Mouse (Mus musculus): Measurements from ENCODE around the gene Fah.

Fah gene

GRCm38 (mm10) chr7:84606293-84606749 is at the start of gene Fah:
Gene Fah (minus strand): TSS chr7:84606722.
- no peak for DNase-seq (ENCODE audit: low spot score in 2 of 2)

GRCm38 (mm10) chr7:84652740-84653139 is 46.2 kb upstream of the Fah start:
- DNase-seq (ENCODE audit: low spot score in 2 of 2): no peak

GRCm38 (mm10) chr7:84651987-84652321 is 45.4 kb upstream of the Fah start:
- no peak for DNase-seq (ENCODE audit: low spot score in 2 of 2)

GRCm38 (mm10) chr7:84651303-84651986 is 44.9 kb upstream of the Fah start:
- no peak for DNase-seq (ENCODE audit: low spot score in 2 of 2)

GRCm38 (mm10) chr7:84649016-84649415 is 42.5 kb upstream of the Fah start:
- DNase-seq (ENCODE audit: low spot score in 2 of 2): no peak

- DNase-seq (ENCODE audit: low spot score in 2 of 2): no peak
Observed at GRCm38 (mm10) chr7:84646256-84646655, 39.7 kb upstream of the Fah start.

DNA sequence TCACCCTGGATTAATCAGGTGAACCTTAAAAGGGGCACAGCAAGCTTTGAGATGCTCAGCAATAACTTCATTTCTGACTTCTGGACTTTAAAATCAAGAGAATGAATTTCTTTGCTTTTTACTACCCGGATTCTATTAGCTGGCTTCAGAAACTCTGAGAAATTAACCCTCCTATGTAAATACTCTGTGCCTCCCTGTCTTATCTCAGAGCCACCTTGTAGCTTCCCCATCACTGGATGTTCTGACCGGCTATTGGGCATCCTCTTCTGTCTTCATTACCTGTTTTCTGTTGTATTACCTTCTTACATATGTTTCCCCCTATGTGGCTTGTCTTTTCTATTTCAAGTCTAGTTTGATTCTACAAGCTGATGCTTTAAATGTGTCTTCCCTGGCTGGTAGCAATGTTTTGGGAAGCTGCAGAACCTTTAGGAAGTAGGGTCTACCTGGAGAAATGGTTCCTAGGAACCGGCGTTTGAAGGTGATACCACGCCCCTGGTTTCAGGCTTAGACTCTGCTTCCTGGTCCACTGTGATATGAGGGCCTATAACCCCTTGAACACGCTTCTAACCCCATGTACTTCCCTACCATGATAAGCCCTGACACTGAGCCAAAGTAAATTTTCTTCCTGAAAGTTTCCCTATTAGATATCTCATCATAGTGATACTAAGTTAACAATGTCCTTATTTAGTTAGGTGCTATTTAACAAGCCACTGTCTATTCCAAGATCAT is 36.9 kb upstream of the Fah start:
- no peak for DNase-seq (ENCODE audit: low spot score in 2 of 2)

DNA sequence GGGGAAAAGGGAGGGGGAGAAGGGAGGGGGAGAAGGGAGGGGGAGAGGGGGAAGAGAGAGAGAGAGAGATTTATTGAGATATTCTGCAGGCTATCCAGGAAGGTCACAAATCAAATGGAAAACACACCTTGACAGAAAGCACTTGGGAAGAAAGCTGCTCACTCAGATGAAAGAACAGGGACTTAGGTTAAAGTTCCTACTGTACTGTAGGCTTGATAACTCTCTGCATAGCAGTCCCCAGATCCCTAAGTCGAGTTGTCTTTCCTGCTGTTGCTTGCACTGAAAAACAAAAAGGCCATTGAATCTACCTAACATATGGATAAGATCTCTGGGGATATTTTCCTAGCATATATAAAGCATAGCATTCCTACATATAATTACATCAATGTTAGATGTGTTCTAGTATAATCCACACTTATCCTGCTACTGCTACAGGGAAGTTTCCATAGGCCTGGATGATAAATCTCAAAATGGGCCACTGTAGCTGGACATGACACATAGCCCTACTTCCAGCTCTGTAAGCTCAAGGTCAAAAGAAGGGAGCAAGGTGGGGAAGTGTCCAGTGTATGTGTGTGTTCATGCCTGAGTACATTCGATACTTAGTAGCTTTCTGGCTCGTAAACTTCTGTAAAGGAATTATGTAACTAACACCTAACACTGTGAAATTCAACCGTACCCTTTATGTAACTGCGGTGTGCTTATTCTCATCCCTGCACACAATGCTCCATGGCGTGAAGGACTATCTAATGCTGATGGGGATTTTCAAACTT is 35.8 kb upstream of the Fah start:
- no peak for DNase-seq (ENCODE audit: low spot score in 2 of 2)

DNA sequence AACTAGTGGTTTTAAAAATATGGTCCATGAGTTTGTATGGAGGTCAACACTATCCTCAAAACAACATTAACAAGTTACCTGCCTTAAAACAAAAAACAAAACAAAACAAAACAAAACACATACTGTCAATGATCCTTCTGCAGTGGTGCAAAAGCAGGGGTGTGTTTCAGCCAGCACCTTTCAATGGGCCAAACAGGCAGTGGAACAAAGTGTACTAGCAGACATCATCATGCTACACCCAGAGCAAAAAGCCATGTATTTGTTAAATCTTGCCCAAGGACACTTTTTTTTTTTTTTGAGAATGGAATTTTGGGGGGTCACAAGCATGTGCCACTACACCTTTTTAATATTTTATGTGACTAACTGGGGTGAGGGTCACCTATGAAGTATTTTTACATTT is 30.4 kb upstream of the Fah start:
- no peak for DNase-seq (ENCODE audit: low spot score in 2 of 2)

DNA sequence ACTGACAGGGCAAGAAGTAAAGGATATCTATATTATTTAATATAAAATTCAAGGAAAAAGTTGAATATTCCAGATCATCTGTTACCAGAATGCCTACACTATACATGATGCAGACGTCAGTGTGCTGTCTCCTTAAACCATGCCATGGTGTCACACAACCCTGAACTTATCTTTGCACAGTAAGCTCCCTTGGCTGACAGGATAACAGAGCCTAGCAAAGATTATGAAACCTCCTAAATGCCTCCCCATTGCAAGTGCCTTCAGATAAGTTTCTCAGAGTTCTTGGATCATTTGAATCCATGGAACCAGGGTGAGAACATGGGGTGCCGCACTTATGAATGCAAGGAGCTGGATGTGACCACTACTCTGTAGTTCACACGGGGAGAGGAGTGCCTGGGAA is 25.4 kb upstream of the Fah start:
- no peak for DNase-seq (ENCODE audit: low spot score in 2 of 2)

- no peak for DNase-seq (ENCODE audit: low spot score in 2 of 2)
Observed at GRCm38 (mm10) chr7:84623718-84624117, 17.2 kb upstream of the Fah start.

DNA sequence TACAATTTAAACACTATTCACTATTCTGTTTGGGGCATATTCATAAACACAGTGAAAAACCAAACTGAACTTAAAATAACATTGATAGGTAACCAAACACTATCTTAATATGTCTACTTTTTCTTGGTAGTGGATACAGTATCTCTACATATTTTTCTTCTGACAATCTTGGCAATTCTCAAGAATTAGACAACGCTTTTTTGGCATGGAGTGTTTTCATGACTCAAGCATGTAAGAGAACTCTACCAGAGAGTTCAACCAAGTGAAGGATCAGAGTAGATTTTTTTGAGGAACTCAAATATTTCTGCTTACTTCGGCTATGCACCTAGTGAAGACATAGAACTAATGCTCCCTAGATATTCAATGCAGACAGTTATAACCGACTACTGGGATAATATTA is 14.4 kb upstream of the Fah start:
- DNase-seq (ENCODE audit: low spot score in 2 of 2): no peak

- DNase-seq (ENCODE audit: low spot score in 2 of 2): no peak
Observed at GRCm38 (mm10) chr7:84618951-84619350, 12.4 kb upstream of the Fah start.

- no peak for DNase-seq (ENCODE audit: low spot score in 2 of 2)
Observed at GRCm38 (mm10) chr7:84612445-84612844, 5.9 kb upstream of the Fah start.

DNA sequence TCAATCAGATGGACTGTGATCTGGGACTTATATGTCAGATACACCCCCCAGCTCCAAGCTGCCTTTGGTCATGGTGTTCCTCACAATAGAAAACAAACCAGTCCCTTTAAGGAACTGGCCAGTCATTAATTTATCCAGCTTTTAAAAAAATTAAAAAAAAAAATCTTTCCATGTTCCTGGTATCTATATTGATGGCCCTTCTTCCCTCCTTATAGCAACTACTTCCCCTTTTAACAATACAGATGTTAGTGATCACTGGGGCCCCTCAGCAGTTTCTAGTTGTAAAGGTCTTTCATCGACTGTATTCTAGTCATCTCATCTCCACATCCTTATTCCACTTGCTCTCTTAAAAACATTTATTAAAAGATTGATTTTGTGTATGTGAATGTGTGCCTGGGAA is 5.1 kb upstream of the Fah start:
- no peak for DNase-seq (ENCODE audit: low spot score in 2 of 2)

DNA sequence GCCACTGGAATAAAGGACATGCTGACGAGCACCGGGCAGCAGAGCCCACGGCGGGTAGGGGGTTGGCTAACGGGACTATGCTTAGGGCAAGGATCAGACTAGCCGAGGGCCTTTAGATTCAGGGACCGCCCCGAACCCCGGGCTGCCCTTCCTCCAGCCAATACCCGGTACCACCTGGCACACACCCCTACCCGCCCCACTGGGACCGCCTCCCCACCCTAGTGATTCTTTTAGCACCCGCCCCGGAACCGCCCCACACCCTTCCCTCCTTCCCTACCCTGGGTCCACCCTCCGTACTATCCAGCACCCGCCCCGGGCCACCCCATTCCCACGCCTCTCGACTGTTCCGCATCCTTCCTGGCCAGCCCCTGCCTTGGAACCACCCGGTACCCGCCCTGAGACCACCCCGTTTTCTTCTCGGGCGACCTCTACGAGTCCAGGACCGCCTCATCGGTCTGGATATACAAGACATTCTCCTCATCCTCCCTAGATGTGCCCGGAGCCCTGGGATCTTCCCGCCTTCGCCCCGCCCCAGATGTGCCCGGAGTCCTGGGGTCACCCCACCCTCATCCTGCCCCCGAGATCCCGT is 724 bp downstream of the Fah start:
- peak; percentile 54 to 65 for DNase-seq (ENCODE audit: low spot score in 2 of 2)

GRCm38 (mm10) chr7:84605033-84605687 is 1.4 kb downstream of the Fah start:
- no peak for DNase-seq (ENCODE audit: low spot score in 2 of 2)

GRCm38 (mm10) chr7:84604501-84604900 is 2.0 kb downstream of the Fah start:
- no peak for DNase-seq (ENCODE audit: low spot score in 2 of 2)

- no peak for DNase-seq (ENCODE audit: low spot score in 2 of 2)
Observed at GRCm38 (mm10) chr7:84601331-84601730, 5.2 kb downstream of the Fah start.

DNA sequence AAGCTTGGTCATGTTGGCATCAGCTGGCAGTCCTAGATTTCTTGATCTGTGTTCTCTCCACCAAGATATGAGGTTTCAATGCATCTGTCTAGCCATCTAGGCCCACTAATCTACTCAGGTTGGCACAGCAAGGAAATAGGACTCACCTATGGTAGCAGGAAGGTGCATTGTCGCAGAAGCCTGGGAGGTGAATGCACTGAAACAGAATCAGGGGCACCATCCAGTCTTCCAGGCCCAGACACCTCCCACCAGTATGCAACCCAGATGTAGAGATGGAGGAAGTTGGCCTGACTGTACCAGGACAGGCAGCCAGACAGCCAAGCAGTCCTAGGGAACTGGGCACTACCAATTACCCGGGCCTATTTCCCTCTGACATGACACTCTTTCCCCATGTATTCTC is 5.9 kb downstream of the Fah start:
- no peak for DNase-seq (ENCODE audit: low spot score in 2 of 2)

DNA sequence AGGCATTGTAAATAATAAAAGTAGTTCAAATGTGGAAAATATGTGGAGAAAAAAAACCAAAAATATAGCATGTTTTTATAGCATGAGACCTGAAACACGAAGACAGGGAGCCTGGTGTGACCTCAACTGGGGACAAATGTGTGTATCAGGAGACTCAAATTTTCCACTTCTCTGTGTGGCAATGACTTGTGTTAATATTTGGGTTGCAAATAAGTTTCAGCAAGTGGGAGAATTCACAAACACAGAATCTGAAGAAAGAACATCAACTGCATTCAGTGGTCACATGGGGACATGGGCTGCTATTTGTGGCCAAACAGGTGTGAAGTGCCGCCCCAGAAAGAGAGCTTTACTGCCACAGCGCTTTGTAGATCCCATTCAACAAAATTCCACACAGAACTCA is 9.9 kb downstream of the Fah start:
- DNase-seq (ENCODE audit: low spot score in 2 of 2): no peak

GRCm38 (mm10) chr7:84596002-84596401 is 10.5 kb downstream of the Fah start:
- DNase-seq (ENCODE audit: low spot score in 2 of 2): no peak
